In genomic region chr1:39917855-39918516, GRCm38 (mm10) we compare ENCODE assay signal across 13 mouse cellular contexts. TPM values are rescaled to one million over a fixed set of nuclear protein-coding genes. Genes with fewer than 3 reads are reported as not detected.
A peak's percentile ranks its signal among the peaks of the same experiment; 100 is the strongest.
DNase-seq lines count a peak whose midpoint lies in the region; ATAC-seq lines count a peak whose summit lies in the region.
"Had no signal": no experiment of that assay in that cellular context is flagged by ENCODE, and none has a peak within 500 bp of the region (broad histone marks: within the 10 kb centered on the region; RNA-seq: fewer than 3 reads in every experiment).

No protein-coding gene starts in this region.

- WGBS in limb, embryonic 15.5 days, result 72% methylated on average over 13 of the region's 13 CpGs
- 85% methylated on average over 13 of the region's 13 CpGs for WGBS in limb, embryonic 10.5 days

- no peak overlapping the region for H3K4me2 ChIP-seq in limb, embryonic 15.5 days
- H3K4me2 ChIP-seq: embryonic facial prominence, embryonic 12.5 days had no signal

- peaks cover 11% of the 10 kb centered on the region for H3K36me3 ChIP-seq in limb, embryonic 15.5 days
- H3K36me3 ChIP-seq in limb, embryonic 10.5 days, result peaks cover 52% of the 10 kb centered on the region

- H3K9ac ChIP-seq in limb, embryonic 15.5 days, result no peak overlapping the region
- H3K9ac ChIP-seq: embryonic facial prominence, embryonic 12.5 days; liver, postnatal 0 days had no signal

- H3K9me3 ChIP-seq in limb, embryonic 15.5 days, result no peaks in the 10 kb centered on the region
- H3K9me3 ChIP-seq in limb, embryonic 10.5 days (replicated peaks), result peaks cover 6% of the 10 kb centered on the region; the same call in 1 of the 2 replicates

- H3K4me1 ChIP-seq in limb, embryonic 15.5 days, result peaks cover 28% of the 10 kb centered on the region
- peaks cover 36% of the 10 kb centered on the region for H3K4me1 ChIP-seq in limb, embryonic 10.5 days

- peak overlapping the region; percentile 30; the same call in 1 of the 2 replicates for H3K27ac ChIP-seq in limb, embryonic 15.5 days
- no peak overlapping the region for H3K27ac ChIP-seq in limb, embryonic 10.5 days
- H3K27ac ChIP-seq: embryonic facial prominence, embryonic 12.5 days; heart, adult 2 months had no signal

- ATAC-seq in limb, embryonic 15.5 days (ENCODE audit: insufficient number of reproducible peaks, low FRiP score, low TSS enrichment, low read depth), result no peak
- ATAC-seq in activated CD4-positive, CD25-positive, alpha-beta regulatory T cell, adult 4 months, result peak; percentile 53
- peak; percentile 53 for ATAC-seq in inflammation-experienced regulatory T-cells, adult 6 months
- ATAC-seq: intestine, embryonic 16.5 days; liver, postnatal 0 days had no signal

- DNase-seq in limb, embryonic 10.5 days (ENCODE audit: low spot score), result no peak
- peak; percentile 87 for DNase-seq in thymus, postnatal 0 days (ENCODE audit: low spot score)
- no peak for DNase-seq in right cerebral cortex, postnatal 14 days
- DNase-seq in left cerebral cortex, postnatal 25 days (ENCODE audit: low spot score in 2 of 2), result no peak
- no peak for DNase-seq in right cerebral cortex, postnatal 25 days
- DNase-seq: kidney, postnatal 36 days; liver, postnatal 0 days had no signal

- intact Hi-C loops in left cerebral cortex, postnatal 25 days (cut with DNase I), result no loop called here

- H3K27me3 ChIP-seq in limb, embryonic 15.5 days, result no peaks in the 10 kb centered on the region
- H3K27me3 ChIP-seq in limb, embryonic 10.5 days (ENCODE audit: low read depth, poor library complexity, severe bottlenecking), result no peaks in the 10 kb centered on the region
- H3K27me3 ChIP-seq: embryonic facial prominence, embryonic 12.5 days had no signal

- H3K4me3 ChIP-seq in limb, embryonic 15.5 days, result no peak overlapping the region
- no peak overlapping the region for H3K4me3 ChIP-seq in limb, embryonic 10.5 days
- H3K4me3 ChIP-seq: embryonic facial prominence, embryonic 12.5 days; heart, adult 2 months had no signal

RNA-seq across cellular contexts. Expression of gene Map4k4, which starts 17.3 kb away (rescaled TPM):
- 29.5 and 32.7 TPM in 2 replicates for polyA plus RNA-seq in limb, embryonic 15.5 days (2015; fragmentation: Nextera tagmentation; extraction: Ambion mirVana)
- 33.8 and 45.4 TPM in 2 replicates for polyA plus RNA-seq in limb, embryonic 10.5 days (2016; fragmentation: Nextera tagmentation; extraction: Ambion mirVana)
- 10 to 100 TPM; 23.8 to 33.8 TPM for polyA plus RNA-seq in activated CD4-positive, CD25-positive, alpha-beta regulatory T cell, adult 4 months (2017; shearing (Covaris generic))
- polyA plus RNA-seq in inflammation-experienced regulatory T-cells, adult 6 months (2017; shearing (Covaris generic)), result 10 to 100 TPM; 16.0 to 44.7 (median 36.6) TPM
- 19.7 and 32.0 TPM in 2 replicates for polyA plus RNA-seq in thymus, postnatal 0 days (2015; fragmentation: Nextera tagmentation; extraction: Ambion mirVana)
- 100 to 1,000 TPM; 115 to 131 TPM for total RNA-seq in left cerebral cortex, postnatal 25 days (2021)
